Mouse (Mus musculus) ES-E14 (cell line): ENCODE measurements at regions not wholly inside any gene's neighbourhood (a gene's known extent, or its start where the extent isn't known, plus 50 kb on each side); places are given as distances from the start of the nearest gene placed in this dataset.

Experiments
- HCFC1 ChIP-seq: IDR thresholded peaks from 2 replicates; pipeline ENCODE4 v1.6.1; 2012; ENCODE audit warnings: low read length, inconsistent platforms, borderline replicate concordance; ENCODE audit not compliant: insufficient read depth
- MAFK ChIP-seq: IDR thresholded peaks from 2 replicates; pipeline ENCODE4 v1.6.1; 2014; ENCODE audit warnings: mild to moderate bottlenecking, low read depth, low read length, inconsistent platforms; ENCODE audit not compliant: insufficient read depth

- TF ChIP-seq HCFC1, result no peak
- no peak for TF ChIP-seq MAFK
Measured at GRCm38 (mm10) chr12:109911506-109911905, 311.4 kb upstream of the Rtl1 start.
